Mouse (Mus musculus) testis, postnatal 10 days (tissue): Measurements from ENCODE around the gene Gm28038.

Experiments
- DNase-seq: peaks from one replicate; pipeline ENCODE4 v3.0.0; 2021; ENCODE audit warnings: low spot score

The Gm28038 gene

GRCm38 (mm10) chr2:30280743-30281142 is at the start of gene Gm28038:
Gm28038 (plus strand) TSS chr2:30281043.
- DNase-seq: no peak

DNA sequence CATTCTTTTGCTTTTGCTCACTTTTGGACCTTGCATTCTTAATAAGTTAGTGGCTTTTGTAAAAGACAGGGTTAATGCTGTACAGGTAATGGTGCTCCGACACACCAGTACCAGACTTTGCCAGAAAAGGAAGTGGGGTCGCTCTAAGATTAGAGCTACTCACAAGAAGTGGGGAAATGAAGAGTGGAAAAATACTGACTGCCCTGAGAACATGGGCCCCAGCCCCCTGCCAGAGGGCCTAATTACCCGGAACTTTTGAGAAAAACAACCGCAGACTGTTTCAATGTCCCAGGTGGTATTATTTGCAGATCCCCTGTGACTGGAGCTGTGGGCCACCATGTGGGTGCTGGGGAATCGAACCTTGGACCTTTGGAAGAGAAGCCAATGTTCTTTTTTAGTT is 45.2 kb upstream of the Gm28038 start:
- DNase-seq: no peak

DNA sequence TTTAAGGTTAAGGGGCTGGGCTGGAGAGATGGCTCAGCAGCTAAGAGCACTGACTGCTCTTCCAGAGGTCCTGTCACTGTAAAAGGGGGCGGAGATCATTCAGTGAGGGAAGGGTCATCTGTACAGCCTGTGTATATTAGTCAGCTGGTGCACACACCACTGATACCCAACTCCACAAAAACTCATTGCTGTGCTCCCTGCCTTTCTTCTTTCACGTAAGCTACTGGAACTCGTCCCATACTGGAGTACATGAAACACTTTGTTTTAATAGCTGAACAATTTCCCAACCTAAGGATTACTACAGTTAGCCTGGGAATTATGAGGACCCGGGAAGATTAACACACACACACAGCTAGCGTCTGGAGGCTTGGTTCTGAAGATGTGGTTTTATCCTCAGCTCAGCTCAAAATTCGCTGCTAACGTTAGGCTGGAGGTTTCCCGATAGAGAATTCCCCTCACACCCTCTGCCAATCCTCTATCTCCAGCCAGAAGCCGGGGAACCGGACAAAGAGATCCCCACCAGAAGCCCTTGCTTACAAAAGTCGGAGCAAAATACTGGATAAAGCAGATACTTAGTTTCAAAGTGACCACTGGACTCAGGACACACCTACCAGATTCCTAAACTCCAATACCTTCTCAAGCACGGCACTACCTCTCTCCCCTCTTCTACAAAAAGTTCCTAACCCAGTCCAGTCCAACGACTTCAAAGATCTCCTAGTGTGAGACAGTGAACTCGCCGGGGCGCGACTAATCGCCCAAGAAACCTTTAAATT is 44.2 kb upstream of the Gm28038 start:
- DNase-seq: no peak

GRCm38 (mm10) chr2:30237199-30237880 is 43.5 kb upstream of the Gm28038 start, which contains the start of gene Lrrc8a:
Lrrc8a (plus strand) TSS chr2:30237715.
- peak; percentile 100 for DNase-seq

GRCm38 (mm10) chr2:30237881-30238280 is 43.0 kb upstream of the Gm28038 start:
- DNase-seq: peak; percentile 82

DNA sequence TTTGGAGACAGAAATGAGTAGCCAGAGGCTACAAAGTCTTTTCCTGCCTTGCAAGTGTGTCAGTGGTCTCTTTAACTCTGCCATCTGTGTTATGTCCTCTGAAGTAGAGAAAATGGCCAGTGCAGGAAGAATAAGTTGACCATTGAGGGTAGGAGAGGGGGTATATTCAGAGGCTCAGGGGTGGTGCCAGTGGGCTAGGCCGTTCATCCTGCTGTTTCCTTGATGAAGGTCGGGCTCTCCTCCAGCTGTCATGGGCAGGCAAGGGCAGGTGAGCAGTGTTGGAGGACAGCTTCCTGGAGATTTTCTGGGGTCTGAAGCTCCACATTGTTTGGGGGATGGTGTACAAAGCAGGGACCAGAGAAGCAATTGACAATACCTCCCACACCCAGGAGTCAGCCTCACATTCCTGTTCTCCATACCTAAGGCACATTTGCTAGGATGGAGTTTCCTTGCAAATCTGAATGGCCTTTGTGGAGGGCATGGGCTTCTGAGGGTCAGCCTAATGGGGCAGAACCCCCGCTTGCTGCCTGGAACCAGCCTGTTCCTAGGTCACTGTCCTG is 41.9 kb upstream of the Gm28038 start:
- DNase-seq: no peak

GRCm38 (mm10) chr2:30239777-30240176 is 41.1 kb upstream of the Gm28038 start:
- DNase-seq: peak; percentile 71

- DNase-seq: no peak
These were observed 40.6 kb upstream of the Gm28038 start, which contains the start of gene Gm28035 for GRCm38 (mm10) chr2:30240267-30240666. Gm28035 (plus strand) TSS chr2:30240567.

GRCm38 (mm10) chr2:30242509-30242908 is 38.3 kb upstream of the Gm28038 start:
- no peak for DNase-seq

GRCm38 (mm10) chr2:30243391-30243790 is 37.5 kb upstream of the Gm28038 start:
- DNase-seq: no peak

GRCm38 (mm10) chr2:30244595-30245178 is 36.2 kb upstream of the Gm28038 start:
- no peak for DNase-seq

DNA sequence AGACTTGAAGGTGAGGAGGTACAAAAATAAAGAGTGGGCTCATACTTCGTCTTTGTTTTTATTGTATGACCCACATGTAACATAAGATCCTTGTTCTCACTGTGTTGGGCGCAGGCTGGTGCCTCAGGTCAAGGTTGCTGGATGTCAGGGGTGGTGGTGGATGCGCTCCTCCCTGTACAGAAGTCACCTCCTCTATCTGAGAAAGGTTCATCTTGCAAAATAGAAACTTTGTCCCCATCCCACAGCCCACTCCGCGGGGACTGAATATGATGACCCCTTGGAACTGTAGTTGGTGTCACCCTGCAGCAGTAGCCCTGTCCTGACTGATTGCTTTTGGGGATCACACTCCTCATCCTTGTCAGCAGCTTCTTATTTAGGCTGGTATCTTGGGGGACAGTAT is 33.8 kb upstream of the Gm28038 start:
- no peak for DNase-seq

- DNase-seq: no peak
These were observed 33.2 kb upstream of the Gm28038 start for GRCm38 (mm10) chr2:30247681-30248080.

GRCm38 (mm10) chr2:30249182-30249581 is 31.7 kb upstream of the Gm28038 start:
- DNase-seq: no peak

DNA sequence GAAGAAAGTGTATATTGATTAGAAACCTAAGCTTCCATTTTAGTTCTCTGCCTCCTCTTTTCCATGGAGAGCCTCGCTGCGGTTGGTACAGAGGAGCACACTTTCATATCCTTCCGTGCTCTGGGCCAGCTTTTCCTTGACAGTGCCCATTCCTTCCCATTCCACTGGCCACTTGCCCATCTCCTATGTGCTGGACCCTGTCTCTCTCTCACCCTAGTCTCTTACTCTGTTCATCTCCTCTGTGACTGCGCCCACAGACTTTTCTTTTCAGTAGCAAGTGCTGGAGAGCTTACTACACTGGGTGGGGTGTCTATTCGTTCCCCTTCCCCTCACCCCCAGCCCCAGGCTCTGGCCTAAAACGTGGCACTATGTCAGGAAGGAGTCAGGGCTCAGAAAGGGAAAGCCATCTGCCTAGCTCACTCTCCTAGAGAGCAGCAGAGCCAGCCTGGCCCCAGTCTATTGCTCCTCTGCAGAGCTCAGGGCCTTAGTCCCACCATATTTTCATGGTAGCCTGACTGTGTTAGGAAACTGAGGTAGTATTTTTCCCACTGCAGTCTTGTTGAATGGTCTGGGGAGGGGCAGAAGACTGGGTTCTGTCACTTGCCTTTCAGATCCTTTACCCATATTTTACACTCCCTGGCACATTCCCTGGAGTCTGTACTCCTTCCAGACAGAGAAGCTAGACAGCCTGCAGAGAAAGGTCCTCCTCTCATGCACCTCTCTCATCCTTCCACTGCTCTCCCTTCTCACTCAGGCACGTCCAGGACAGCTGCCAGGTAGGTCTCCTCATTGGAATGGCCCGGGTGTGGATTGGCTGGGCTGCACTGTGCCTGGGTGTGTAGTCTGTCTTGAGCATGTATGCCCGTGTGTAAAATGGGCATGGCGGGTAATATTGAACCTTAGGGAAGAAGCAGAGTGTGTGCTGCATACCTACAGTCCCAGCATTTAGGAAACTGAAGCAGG is 30.4 kb upstream of the Gm28038 start:
- no peak for DNase-seq

GRCm38 (mm10) chr2:30251417-30252104 is 29.3 kb upstream of the Gm28038 start:
- peak; percentile 63 for DNase-seq

- no peak for DNase-seq
These were observed 28.3 kb upstream of the Gm28038 start for GRCm38 (mm10) chr2:30252521-30252920.

GRCm38 (mm10) chr2:30253809-30254208 is 27.0 kb upstream of the Gm28038 start:
- DNase-seq: no peak

GRCm38 (mm10) chr2:30255631-30256395 is 25.0 kb upstream of the Gm28038 start:
- no peak for DNase-seq
